Mouse (Mus musculus) intestine, embryonic 16.5 days (tissue): ENCODE data around the gene Ppef1. TPM values are rescaled to one million over a fixed set of nuclear protein-coding genes. Genes with fewer than 3 reads are reported as not detected.
A peak's percentile ranks its signal among the peaks of the same experiment; 100 is the strongest.

Source experiments
- ATAC-seq: fragments of 200-750 bp; cut with Nextera tagmentation; 2 replicates; pipeline ENCODE4 v1.8.0; 2017; ENCODE audit warnings: moderate TSS enrichment, moderate library complexity
- H3K27ac ChIP-seq: fragments of 300-500 bp; sonication (generic); 2 replicates; pipeline ENCODE4 v1.5.1; 2014; ENCODE audit warnings: mild to moderate bottlenecking, low read length
- H3K27me3 ChIP-seq: fragments of 300-500 bp; sonication (generic); replicated peaks from 2 replicates; pipeline ENCODE4 v1.6.1; 2014; ENCODE audit warnings: low read length, control low read depth, mixed read lengths; ENCODE audit not compliant: control insufficient read depth, insufficient read depth
- H3K36me3 ChIP-seq: fragments of 300-500 bp; sonication (generic); 2 replicates; pipeline ENCODE4 v1.6.1; 2014; ENCODE audit warnings: low read length, control low read depth; ENCODE audit not compliant: control insufficient read depth, insufficient read depth
- H3K4me1 ChIP-seq: fragments of 300-500 bp; sonication (generic); 2 replicates; pipeline ENCODE4 v1.6.1; 2014; ENCODE audit warnings: low read length, control low read depth, mixed read lengths; ENCODE audit not compliant: control insufficient read depth, insufficient read depth
- H3K4me2 ChIP-seq: fragments of 300-500 bp; sonication (generic); 2 replicates; pipeline ENCODE4 v1.6.1; 2014; ENCODE audit warnings: low read depth, low read length, control low read depth
- H3K4me3 ChIP-seq: fragments of 300-500 bp; sonication (generic); 2 replicates; pipeline ENCODE4 v1.5.1; 2014; ENCODE audit warnings: mild to moderate bottlenecking, low read length
- H3K9ac ChIP-seq: fragments of 300-500 bp; sonication (generic); 2 replicates; pipeline ENCODE4 v1.6.1; 2014; ENCODE audit warnings: low read depth, low read length
- H3K9me3 ChIP-seq: fragments of 300-500 bp; sonication (generic); 2 replicates; pipeline ENCODE4 v1.6.1; 2016; ENCODE audit warnings: low read length, control low read depth; ENCODE audit not compliant: control insufficient read depth
- WGBS: fragments of 180-500 bp; shearing (Covaris S2); extraction: QIAGEN DNeasy Blood & Tissue Kit; methylation state at CpG from one replicate; pipeline ENCODE4 v1.1.7; 2014; 5-methylcytosine and 5-hydroxymethylcytosine counted together
- polyA plus RNA-seq: library from polyadenylated mRNA; unstranded; fragments of >200 nt; fragmentation: Nextera tagmentation; extraction: Ambion mirVana; gene quantifications from 2 replicates; pipeline ENCODE4 v1.2.1, GENCODE M21; 2015

Gene Ppef1
- polyA plus RNA-seq, 1 experiment from 2014 or later, result 0.33 TPM

DNA sequence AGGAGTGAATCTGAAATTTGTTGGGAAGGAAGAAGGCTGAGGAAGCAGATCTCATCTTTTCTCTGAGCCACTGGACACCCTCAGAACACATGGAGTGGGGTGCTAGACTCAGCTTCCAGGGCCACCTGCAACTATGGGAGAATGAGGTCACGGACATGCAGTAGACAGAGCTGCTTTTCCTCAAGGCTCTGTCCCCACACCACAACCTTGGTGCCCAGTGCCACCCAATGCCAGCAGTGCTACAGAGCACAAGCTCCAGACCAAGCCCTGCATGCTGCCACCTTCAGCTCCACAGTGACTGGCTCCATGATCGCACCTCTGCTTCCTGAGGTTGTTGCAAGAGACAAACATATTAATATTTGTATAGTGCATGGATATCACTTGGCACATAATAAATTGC lies 132.2 kb downstream of the Ppef1 start:
- Histone ChIP-seq H3K4me2 (no peak overlapping the region), H3K27ac (no peak overlapping the region), H3K4me3 (no peak overlapping the region), H3K4me1 (no peaks in the 10 kb centered on the region), H3K9me3 (no peaks in the 10 kb centered on the region), H3K9ac (no peak overlapping the region), H3K27me3 (0 out of 2 replicates have a peak, but pooled peaks cover 2% of the 10 kb centered on the region), H3K36me3 (no peaks in the 10 kb centered on the region)
- ATAC-seq, result no peak
- 73% methylated on average over 2 of the region's 2 CpGs for WGBS

DNA sequence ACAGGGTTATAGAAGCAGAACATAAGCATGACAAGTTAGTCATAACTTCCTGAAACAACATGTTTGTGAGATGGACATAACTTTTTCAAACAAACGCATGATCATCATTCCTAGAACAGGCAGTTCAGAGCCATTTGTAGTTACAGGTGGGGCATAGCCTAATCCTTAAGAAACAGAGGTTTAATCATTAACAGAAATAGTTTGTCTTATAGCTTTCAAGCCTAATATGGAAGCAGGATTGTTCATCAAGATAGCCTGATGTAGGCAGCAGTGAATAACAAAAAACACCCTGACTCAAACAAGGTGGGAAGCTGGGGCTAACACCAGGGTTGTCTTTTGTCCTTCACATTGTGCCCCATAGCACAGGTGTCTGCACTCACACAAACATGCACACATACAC lies 132.8 kb downstream of the Ppef1 start:
- Histone ChIP-seq H3K27me3 (peaks cover 2% of the 10 kb centered on the region; the same call in 1 of the 2 replicates), H3K27ac (no peak overlapping the region), H3K9ac (no peak overlapping the region), H3K36me3 (no peaks in the 10 kb centered on the region), H3K4me1 (no peaks in the 10 kb centered on the region), H3K4me3 (no peak overlapping the region), H3K9me3 (no peaks in the 10 kb centered on the region), H3K4me2 (no peak overlapping the region)
- ATAC-seq, result peak; percentile 62
- 75% methylated on average over 1 of the region's 1 CpGs for WGBS

DNA sequence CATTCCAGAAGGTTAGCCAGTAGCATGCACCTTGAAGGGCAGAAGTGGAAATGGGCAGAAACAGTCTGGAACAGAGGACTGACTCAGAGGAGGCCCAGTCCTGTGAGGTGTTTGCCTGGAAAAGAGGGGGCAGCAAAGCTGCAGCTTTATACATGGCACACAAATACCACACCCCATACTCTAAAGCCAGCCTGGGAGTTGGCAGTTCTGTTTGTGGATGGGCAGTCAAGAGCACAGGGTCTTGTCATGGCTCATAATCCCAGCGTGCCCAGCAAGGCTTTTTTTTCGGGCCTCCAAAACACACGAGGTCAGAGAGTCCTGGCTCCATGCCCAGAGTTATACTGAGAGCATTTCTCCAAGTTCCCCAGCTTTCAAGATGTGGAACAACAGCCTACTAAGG lies 134.5 kb downstream of the Ppef1 start:
- ATAC-seq, result no peak
- no peak overlapping the region for H3K9ac ChIP-seq
- peaks cover 2% of the 10 kb centered on the region; the same call in 1 of the 2 replicates for H3K27me3 ChIP-seq
- H3K4me3 ChIP-seq, result no peak overlapping the region
- H3K4me1 ChIP-seq, result no peaks in the 10 kb centered on the region
- H3K27ac ChIP-seq, result no peak overlapping the region
- no peaks in the 10 kb centered on the region for H3K9me3 ChIP-seq
- WGBS, result 46% methylated on average over 3 of the region's 3 CpGs
- no peaks in the 10 kb centered on the region for H3K36me3 ChIP-seq
- no peak overlapping the region for H3K4me2 ChIP-seq

- H3K27ac ChIP-seq, result no peak overlapping the region
- no peak overlapping the region for H3K4me2 ChIP-seq
- H3K9ac ChIP-seq, result no peak overlapping the region
- no peak overlapping the region for H3K4me3 ChIP-seq
- no peaks in the 10 kb centered on the region for H3K36me3 ChIP-seq
- H3K9me3 ChIP-seq, result no peaks in the 10 kb centered on the region
- H3K4me1 ChIP-seq, result no peaks in the 10 kb centered on the region
- H3K27me3 ChIP-seq, result no peaks in the 10 kb centered on the region; the same call in 1 of the 2 replicates
- 60% methylated on average over 3 of the region's 3 CpGs for WGBS
- peak; percentile 75 for ATAC-seq
Measured at GRCm38 (mm10) chrX:160598562-160599458, 136.8 kb downstream of the Ppef1 start.

DNA sequence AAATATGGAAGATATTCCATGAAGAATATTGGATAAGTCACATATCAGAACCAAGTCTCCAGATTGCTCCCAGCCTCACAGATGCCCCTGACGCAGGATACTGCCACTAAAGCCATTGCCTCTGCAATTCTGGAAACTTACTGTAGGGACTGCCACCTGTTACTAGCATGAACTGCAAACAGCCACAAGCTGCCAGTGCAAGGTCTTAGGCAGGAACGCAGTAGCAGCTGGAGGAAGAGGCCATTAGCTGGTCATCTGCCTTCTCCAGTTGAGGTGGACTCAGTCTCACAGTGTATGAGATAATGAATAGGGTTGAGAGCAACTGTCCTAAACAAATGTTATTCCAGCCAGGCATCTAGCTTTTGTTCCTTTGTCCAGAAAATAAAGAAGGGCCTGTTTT lies 137.5 kb downstream of the Ppef1 start:
- no peaks in the 10 kb centered on the region for H3K9me3 ChIP-seq

GRCm38 (mm10) chrX:160592933-160593332 lies 142.6 kb downstream of the Ppef1 start:
- Histone ChIP-seq H3K4me3 (no peak overlapping the region), H3K27me3 (peaks cover 3% of the 10 kb centered on the region; the same call in 1 of the 2 replicates), H3K4me1 (no peaks in the 10 kb centered on the region), H3K9me3 (no peaks in the 10 kb centered on the region), H3K36me3 (no peaks in the 10 kb centered on the region), H3K9ac (no peak overlapping the region), H3K4me2 (no peak overlapping the region), H3K27ac (no peak overlapping the region)
- WGBS, result 91% methylated on average over 6 of the region's 6 CpGs
- no peak for ATAC-seq

More for the DNA sequence above, 137.5 kb downstream of the Ppef1 start:
- no peaks in the 10 kb centered on the region; the same call in 1 of the 2 replicates for H3K27me3 ChIP-seq
- no peak overlapping the region for H3K4me3 ChIP-seq
- H3K4me1 ChIP-seq, result no peaks in the 10 kb centered on the region
- 81% methylated on average over 2 of the region's 2 CpGs for WGBS
- ATAC-seq, result no peak
- H3K36me3 ChIP-seq, result no peaks in the 10 kb centered on the region
- H3K9ac ChIP-seq, result no peak overlapping the region
- H3K4me2 ChIP-seq, result no peak overlapping the region
- no peak overlapping the region for H3K27ac ChIP-seq

DNA sequence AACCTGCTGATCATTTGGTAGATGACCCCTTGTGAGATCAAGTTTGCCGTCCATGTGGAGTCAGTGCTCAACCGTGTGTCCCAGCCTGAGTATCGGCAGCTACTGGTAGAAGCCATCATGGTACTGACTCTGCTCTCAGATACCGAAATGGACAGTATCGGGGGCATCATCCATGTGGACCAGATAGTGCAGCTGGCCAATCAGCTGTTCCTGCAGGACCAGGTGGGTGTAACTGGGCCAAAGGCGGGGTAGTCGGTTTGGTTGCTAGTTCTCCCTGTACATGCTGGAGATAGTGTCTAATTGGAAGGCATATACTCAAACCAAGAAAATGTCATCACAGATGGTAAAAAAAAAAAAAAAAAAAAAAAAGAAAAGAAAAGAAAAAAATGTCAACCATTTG lies 145.4 kb downstream of the Ppef1 start:
- Histone ChIP-seq H3K9me3 (no peaks in the 10 kb centered on the region), H3K36me3 (no peaks in the 10 kb centered on the region), H3K27me3 (0 out of 2 replicates have a peak, but pooled peaks cover 4% of the 10 kb centered on the region), H3K9ac (no peak overlapping the region), H3K27ac (no peak overlapping the region), H3K4me1 (no peaks in the 10 kb centered on the region), H3K4me3 (no peak overlapping the region), H3K4me2 (no peak overlapping the region)
- 97% methylated on average over 7 of the region's 7 CpGs for whole genome bisulfite sequencing
- ATAC-seq, result no peak

GRCm38 (mm10) chrX:160588523-160588922 lies 147.0 kb downstream of the Ppef1 start:
- no peaks in the 10 kb centered on the region for H3K36me3 ChIP-seq
- 89% methylated on average over 4 of the region's 4 CpGs for WGBS
- ATAC-seq, result no peak

GRCm38 (mm10) chrX:160585110-160585509 lies 150.5 kb downstream of the Ppef1 start:
- Histone ChIP-seq H3K36me3 (no peaks in the 10 kb centered on the region), H3K9me3 (no peaks in the 10 kb centered on the region), H3K27ac (no peak overlapping the region), H3K9ac (no peak overlapping the region), H3K4me3 (no peak overlapping the region), H3K4me2 (no peak overlapping the region), H3K4me1 (no peaks in the 10 kb centered on the region), H3K27me3 (0 out of 2 replicates have a peak, but pooled peaks cover 4% of the 10 kb centered on the region)
- WGBS, result 74% methylated on average over 1 of the region's 1 CpGs
- no peak for ATAC-seq

More at GRCm38 (mm10) chrX:160588523-160588922, 147.0 kb downstream of the Ppef1 start:
- no peak overlapping the region for H3K4me3 ChIP-seq
- no peaks in the 10 kb centered on the region for H3K9me3 ChIP-seq
- H3K27ac ChIP-seq, result no peak overlapping the region
- H3K4me1 ChIP-seq, result no peaks in the 10 kb centered on the region
- H3K4me2 ChIP-seq, result no peak overlapping the region
- H3K9ac ChIP-seq, result no peak overlapping the region
- H3K27me3 ChIP-seq, result 0 out of 2 replicates have a peak, but pooled peaks cover 4% of the 10 kb centered on the region
